Mouse (Mus musculus) mesoderm, embryonic 11.5 days (tissue): ENCODE measurements around the gene Hist2h2ab.
"Not testable (repeated sequence)": the region's sequence is repeated elsewhere in the genome, so short reads cannot be mapped to it uniquely, and the experiment has no call there.

Experiments used
- DNase-seq: peaks from one replicate; pipeline ENCODE4 v3.0.0-alpha.2; 2012; ENCODE audit warnings: low read depth, low spot score

Gene Hist2h2ab

DNA sequence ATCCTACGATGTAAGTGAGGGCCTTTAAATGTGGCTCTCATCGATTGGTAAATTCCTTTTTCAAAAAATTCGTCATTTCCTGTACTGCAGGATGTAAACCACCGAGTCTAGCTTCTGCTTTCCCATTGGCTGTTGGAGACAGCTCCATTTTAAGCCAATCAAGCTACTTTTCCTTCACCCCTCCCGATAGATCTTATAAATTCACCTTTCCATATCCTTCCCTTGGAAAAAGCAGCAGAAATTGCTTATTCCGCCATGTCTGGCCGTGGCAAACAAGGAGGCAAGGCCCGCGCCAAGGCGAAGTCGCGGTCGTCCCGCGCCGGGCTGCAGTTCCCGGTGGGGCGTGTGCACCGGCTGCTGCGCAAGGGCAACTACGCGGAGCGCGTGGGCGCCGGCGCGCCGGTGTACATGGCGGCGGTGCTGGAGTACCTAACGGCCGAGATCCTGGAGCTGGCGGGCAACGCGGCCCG lies at the start of gene Hist2h2ab, which contains the start of gene Bola1:
Gene Hist2h2ab (plus strand): TSS at position 205 of the 470 bp plus-strand sequence.
Gene Bola1 (minus strand): TSS at position 49 of the 470 bp plus-strand sequence.
- peak; percentile 88 for DNase-seq

- DNase-seq: no peak
Observed at GRCm38 (mm10) chr3:96170276-96170675, 49.4 kb upstream of the Hist2h2ab start.

DNA sequence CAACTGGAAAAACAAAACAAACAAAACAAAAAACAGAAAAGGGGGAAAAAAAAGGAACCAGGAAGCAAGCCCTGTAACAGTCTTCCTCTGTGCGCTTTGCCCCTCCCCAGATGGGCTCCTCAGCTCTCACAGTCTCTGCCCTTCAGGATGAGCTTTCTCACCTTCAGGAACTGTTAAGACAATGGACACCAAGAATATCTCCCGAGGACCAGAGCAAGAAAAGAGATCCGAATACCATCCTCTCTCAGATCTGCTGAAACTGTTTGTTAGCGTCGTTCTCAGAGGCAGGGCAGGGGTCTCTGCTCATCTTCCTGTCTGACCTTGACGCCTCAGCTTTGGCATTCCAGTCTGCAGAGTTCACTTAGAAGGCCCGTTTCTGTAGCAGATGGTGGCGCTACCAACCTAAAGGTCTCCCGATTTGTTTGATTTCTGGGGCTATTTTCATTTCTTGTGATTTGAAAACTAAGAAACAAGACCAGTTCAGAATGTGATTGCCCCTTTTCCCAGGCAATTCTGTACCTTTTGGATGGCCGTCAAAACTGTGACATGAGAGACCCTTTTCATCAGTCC lies 48.6 kb upstream of the Hist2h2ab start:
- no peak for DNase-seq

GRCm38 (mm10) chr3:96171583-96172196 lies 48.0 kb upstream of the Hist2h2ab start:
- no peak for DNase-seq

GRCm38 (mm10) chr3:96172197-96173178 lies 47.2 kb upstream of the Hist2h2ab start, which contains the start of gene Sf3b4:
Gene Sf3b4, plus strand, starts transcription at chr3:96172332.
- DNase-seq: peak; percentile 89

- DNase-seq: no peak
Observed at GRCm38 (mm10) chr3:96173185-96173584, 46.5 kb upstream of the Hist2h2ab start.

GRCm38 (mm10) chr3:96174042-96174441 lies 45.6 kb upstream of the Hist2h2ab start:
- not testable (repeated sequence) for DNase-seq

DNA sequence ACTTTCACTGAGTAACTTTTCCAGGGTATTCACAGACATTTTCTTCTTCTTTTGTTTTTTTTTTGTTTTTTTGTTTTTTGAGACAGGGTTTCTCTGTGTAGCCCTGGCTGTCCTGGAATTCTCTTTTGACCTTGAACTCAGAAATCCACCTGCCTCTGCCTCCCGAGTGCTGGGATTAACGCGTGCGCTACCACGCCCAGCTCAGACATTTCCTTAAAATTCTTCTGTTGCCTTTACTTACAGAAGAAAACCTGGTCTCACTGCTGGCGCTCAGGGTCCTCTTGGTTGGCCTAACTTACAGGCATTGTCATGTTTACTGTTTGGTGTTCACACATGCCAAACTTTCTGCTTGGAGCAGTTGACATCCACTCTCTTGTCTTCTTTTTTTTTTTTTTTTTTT lies 44.4 kb upstream of the Hist2h2ab start:
- no peak for DNase-seq

DNA sequence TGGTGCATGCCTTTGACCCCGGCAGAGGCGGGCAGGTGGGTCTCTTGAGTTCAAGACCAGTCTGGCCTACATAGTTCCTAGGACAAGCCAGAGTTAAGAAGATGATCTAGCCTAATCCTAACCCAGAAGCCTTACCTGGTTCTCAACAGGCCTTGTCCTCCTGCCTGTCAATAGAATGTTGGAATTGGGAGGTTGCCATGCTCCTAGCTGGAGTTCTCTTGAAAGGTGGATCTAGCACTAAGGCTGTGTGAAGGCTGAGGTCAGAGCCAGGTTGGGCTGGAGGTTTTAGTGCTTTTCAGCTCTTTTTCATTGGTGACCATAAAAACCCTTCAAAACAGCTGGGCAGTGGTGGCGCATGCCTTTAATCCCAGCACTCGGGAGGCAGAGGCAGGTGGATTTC lies 41.2 kb upstream of the Hist2h2ab start:
- no peak for DNase-seq

DNA sequence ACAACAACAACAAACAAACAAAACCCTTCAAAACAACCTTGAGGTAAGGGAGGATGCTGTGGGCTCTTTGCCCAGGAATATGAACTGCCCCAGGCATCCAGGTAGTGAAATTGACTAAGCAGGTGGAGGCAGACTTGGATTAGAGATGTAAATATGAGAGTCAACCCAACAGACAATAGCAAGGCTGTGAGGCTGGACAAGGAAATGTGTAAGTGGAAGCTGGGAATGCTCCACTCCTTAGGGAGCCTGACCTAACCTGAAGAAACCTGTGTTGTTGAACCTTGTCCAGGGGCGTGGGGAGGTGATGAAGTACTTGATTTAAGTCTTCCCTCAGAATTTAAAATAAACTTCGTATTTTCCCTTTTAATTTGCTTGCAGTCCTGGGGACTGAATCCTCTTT lies 40.8 kb upstream of the Hist2h2ab start:
- DNase-seq: no peak

DNA sequence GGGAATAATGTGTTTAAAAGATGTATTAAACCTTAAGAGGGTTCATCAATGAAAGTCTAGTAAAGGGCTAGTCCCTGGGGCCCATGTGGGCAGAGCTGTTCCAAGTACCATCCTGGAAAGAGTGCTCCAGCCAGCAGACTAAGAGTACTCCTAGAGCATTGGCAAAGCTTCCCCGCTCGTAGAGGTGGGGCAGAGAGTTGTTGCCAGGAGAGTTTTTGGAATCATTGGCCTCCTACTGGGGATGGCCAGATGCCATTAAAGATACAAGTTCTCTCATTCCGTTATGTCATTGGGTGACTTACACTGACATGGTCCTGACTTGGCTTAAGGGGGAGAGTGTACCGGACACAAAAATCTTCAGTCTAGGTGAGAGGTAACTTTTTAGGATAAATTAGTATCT lies 40.1 kb upstream of the Hist2h2ab start:
- no peak for DNase-seq

- DNase-seq: no peak
Observed at GRCm38 (mm10) chr3:96180727-96181477, 38.8 kb upstream of the Hist2h2ab start, which contains the start of gene Sv2a. Gene Sv2a, plus strand, starts transcription at chr3:96181151.

DNA sequence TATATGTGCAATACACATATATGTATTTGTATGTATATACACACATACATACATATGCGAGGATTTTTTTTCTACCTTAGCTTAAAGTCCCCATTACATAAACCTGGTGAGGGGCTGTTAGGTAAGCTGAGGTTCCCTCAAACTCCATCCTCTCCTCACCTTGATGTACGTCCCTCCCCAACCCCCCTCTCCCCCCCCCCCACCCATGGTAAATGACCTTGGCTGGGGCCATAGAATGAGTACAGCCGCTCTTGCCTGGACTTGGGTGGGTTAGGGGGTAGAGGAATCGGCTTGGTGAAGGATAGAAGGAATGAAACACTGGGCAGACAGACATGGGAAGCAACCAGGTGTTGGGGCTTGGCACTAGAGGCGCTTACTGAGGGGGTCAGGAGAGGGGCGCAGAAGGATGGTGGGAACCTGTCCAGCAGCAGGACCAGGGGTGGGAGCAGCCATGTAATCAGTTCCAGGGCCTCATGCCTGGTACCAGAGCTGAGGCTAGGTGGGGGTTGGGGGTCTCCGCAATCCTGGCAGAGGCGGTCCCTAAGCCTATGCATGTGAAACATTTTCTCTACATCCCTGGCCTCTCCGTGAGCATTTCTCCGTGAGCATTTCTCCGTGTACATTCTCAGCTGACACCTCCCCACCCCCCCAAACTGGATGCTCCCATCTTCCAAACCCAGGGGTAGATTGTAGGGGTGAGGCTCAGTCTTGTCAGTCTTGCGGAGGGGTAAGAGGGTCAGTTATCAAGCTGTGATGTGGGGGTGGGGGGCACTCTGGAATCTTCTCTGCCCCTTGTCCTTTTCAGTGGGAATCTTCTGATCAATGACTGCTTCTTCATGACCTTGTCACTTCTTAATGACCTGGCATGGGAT lies 37.9 kb upstream of the Hist2h2ab start:
- no peak for DNase-seq

GRCm38 (mm10) chr3:96182382-96182776 lies 37.3 kb upstream of the Hist2h2ab start:
- DNase-seq: no peak

GRCm38 (mm10) chr3:96192977-96193376 lies 26.7 kb upstream of the Hist2h2ab start:
- DNase-seq: no peak

GRCm38 (mm10) chr3:96194966-96195365 lies 24.7 kb upstream of the Hist2h2ab start:
- DNase-seq: no peak

- no peak for DNase-seq
Observed at GRCm38 (mm10) chr3:96195616-96196313, 23.9 kb upstream of the Hist2h2ab start.

- DNase-seq: no peak
Observed at GRCm38 (mm10) chr3:96196437-96197128, 23.1 kb upstream of the Hist2h2ab start.

DNA sequence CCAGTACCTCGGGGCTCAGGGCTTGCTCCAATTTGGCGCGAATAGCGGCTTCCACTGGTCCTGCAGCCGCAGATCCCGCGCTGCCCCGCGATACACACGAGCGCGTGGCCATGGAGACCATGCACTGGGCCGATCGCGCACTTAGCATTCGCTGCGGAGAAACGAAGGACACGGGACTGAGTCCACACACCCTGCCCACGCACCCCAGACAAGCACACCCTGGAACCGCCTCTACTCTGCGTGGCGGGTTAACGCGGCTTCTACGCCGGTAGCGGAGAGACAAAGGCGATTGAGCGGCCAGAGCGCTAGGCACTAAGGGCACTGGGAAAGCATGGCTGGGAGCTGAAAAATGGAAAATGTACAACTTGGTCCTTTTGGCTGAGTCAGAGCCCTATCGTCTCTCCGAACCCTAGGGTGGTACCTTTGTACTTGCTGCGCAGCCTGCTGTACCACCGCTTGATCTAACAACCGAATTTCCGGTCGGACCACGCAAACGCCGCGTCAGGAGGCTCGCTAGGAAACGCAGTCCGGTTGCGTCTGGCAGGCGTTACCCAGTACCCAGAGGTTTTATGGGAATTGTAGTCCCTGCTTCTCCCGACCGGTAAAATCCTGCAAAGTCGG lies 22.4 kb upstream of the Hist2h2ab start:
- DNase-seq: peak; percentile 90
